Mouse (Mus musculus): Measurements from ENCODE around the gene Cpn2.

Cpn2 gene

DNA sequence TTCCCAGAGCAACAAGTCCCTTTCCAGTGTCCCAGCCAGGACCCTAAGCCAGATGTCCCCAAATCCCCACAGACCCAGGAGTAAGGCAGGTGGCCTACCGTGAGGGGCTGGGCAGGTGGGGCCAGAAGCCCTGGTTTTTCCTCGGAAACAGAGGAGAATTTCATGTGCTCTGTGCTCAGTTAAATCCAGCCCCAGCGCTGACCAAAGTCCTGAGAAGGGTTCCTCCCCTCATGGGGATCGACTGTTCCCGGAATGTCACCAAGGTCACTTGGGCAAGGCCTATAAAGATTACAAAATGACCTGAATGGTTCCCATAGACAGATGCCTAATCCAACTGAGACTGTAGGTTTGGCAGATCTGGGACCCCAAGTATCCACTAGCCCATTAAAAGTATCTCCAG is at the start of gene Cpn2:
Cpn2 (minus strand) TSS at position 141 of the 400 bp plus-strand sequence.
- no peak for DNase-seq (ENCODE audit: low read depth, low spot score)

GRCm38 (mm10) chr16:30314236-30314635 is 46.9 kb upstream of the Cpn2 start:
- peak; percentile 31 for DNase-seq (ENCODE audit: low read depth, low spot score)

GRCm38 (mm10) chr16:30310647-30311046 is 43.3 kb upstream of the Cpn2 start, which contains the start of gene Gp5:
Gene Gp5 (minus strand): TSS chr16:30310779.
- no peak for DNase-seq (ENCODE audit: low read depth, low spot score)

DNA sequence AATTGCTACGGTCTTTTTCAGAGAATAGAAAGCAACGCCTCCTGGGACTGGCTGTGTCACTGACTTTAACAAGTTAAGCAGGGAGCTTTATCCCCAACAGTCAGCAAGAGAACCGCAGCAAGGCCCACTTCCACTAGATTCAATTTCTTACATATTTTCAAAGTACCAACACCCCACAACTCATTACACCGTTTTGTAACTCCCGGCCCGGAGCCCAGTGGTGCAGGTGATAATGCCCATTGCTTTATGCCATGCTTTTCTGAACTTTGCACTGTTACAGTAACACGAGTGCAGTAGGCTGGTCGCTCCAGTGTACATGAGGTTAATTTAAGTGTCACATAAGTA is 42.8 kb upstream of the Cpn2 start:
- DNase-seq (ENCODE audit: low read depth, low spot score): no peak

GRCm38 (mm10) chr16:30309395-30310170 is 42.3 kb upstream of the Cpn2 start:
- peak; percentile 33 for DNase-seq (ENCODE audit: low read depth, low spot score)

GRCm38 (mm10) chr16:30308616-30309394 is 41.5 kb upstream of the Cpn2 start:
- DNase-seq (ENCODE audit: low read depth, low spot score): peak; percentile 78

DNA sequence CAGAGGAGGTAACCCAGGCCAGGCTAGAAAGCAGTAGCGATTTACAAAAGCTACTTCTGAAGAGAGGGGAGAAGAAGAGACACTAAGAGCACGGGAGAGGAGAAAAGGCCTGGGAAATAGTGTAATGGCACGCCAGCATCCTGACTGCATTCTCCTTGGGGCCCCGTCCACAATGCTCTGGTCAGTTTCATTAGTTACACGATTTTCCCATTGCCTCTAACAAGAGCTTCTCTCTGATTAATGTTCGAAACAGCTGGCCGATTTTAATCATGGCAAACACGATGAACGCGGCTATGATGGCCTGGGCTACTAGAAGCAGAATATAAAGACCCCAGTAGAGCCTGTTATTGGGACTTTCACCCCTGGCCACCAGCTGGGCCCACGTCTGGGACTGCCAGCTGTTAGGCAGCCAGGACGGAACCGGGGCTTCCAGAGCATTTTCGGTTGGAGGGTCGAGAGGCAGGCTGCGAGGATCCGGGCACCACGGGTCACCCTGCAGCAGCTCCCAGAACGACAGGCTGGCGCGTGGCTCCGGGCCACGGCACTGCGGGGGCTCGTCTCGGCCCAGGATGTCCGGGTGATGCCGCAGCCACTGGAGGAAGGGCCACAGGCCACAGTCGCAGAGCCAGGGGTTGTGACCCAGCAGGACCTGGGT is 40.8 kb upstream of the Cpn2 start:
- DNase-seq (ENCODE audit: low read depth, low spot score): no peak

GRCm38 (mm10) chr16:30307306-30307705 is 40.0 kb upstream of the Cpn2 start:
- no peak for DNase-seq (ENCODE audit: low read depth, low spot score)

DNA sequence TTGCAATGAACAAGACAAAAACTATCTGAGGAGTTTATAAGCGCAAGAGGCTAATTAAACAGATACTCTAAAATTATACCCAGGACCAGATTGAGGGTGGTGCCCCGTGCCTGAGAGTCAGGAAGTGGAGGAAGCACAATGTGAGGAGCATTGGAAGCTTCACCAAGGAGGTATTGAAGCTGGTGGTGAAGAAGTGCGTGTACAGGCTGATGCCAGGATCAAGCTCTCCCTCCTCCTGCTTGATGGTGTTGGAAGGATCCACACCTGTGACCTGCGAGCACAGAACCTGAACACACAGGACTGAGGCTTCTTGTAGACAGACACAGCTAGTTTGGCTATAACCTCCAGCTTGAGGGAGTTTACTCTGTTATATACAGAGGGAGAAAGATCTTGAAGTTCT is 38.8 kb upstream of the Cpn2 start:
- DNase-seq (ENCODE audit: low read depth, low spot score): no peak

DNA sequence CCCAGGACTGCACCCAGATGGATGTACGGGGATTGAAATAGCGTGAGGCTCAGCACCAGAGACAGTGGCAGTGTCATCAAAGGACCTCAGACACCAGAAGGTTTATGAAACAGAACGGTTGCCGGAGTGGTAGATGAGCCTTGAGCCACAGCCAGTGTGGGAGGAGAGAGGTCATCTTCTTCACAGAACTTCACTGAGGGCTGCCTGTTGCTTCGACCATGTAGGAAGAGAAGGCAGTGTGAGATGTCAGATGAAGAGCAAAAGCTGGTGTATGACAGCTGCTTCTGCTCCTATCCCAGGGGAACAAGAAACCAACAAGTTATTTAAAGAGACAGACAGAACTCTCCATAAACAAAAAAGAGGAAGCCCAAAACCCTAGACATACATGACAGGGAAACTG is 36.9 kb upstream of the Cpn2 start:
- DNase-seq (ENCODE audit: low read depth, low spot score): no peak

- DNase-seq (ENCODE audit: low read depth, low spot score): no peak
Observed at GRCm38 (mm10) chr16:30303411-30303810, 36.1 kb upstream of the Cpn2 start.

GRCm38 (mm10) chr16:30302686-30303085 is 35.4 kb upstream of the Cpn2 start:
- no peak for DNase-seq (ENCODE audit: low read depth, low spot score)

GRCm38 (mm10) chr16:30299711-30300277 is 32.5 kb upstream of the Cpn2 start:
- DNase-seq (ENCODE audit: low read depth, low spot score): no peak

DNA sequence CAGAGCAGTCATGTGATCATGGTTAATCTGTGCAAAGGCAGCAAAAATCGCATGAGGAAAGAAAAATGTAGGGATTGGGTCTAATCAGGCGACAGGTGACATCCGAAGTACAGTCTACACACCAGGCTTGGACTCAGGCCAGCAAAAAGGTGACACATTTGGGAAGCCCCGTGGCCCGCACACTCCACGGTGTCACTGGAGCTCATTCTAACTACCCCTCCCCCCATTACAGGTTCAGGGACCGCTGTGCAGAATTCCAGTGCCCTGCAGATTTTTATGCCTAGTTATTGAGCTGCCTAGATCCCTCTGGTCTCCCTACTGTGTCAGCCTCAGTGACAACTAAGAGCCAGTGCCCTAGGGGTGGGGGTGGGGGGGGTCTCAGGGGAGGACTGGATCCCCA is 30.2 kb upstream of the Cpn2 start:
- DNase-seq (ENCODE audit: low read depth, low spot score): no peak

DNA sequence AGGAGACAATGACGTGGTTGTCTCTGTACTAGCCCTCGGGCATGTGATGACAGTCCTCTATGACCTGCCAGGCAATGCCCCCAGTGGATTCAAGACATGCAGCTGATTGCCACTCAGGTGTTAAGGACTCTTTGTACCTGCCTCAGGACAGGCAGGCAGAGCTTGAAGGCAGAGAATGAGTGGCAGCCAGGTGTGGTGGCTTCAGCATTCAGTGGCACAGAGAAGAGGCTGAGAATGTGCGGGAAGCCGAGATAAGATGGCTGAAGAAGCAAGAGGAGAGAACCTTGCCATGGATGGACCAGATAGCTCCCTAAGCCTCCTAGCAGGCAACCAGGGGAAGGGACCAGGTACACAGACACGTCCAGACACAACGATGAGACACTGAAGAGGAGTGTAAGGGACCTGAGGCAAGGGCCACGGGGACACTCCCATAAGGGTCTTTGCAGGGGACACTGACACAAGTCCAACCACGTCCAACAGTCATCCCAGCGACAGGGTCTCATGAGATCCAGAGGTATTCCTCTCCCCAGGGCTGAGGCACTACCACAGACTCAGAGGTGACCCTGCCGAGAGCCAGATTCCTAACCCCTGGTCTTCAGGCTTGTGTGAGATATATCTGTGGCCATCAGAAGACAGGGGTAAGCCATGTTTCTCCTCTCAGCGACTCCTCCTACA is 29.4 kb upstream of the Cpn2 start:
- DNase-seq (ENCODE audit: low read depth, low spot score): no peak

- no peak for DNase-seq (ENCODE audit: low read depth, low spot score)
Observed at GRCm38 (mm10) chr16:30295106-30295505, 27.8 kb upstream of the Cpn2 start.

DNA sequence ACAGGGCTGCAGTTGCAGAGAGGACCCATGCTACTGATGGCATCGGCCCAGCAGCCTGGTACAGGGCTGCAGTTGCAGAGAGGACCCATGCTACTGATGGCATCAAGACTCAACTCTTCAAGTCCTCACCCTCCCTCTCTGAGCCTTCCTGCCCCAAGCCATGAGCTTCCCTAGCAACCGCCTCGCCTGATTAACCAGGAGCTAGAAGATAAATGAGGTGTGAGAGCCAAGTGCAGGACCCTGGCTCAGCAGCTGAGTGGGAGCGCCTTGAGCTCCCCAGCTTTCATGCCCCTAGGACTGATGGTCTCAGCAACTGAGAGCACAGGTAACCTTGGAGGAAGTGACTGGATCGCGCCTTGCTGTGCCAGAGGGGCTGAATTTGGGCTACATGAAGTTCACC is 23.1 kb upstream of the Cpn2 start:
- DNase-seq (ENCODE audit: low read depth, low spot score): no peak

GRCm38 (mm10) chr16:30285701-30286100 is 18.4 kb upstream of the Cpn2 start:
- no peak for DNase-seq (ENCODE audit: low read depth, low spot score)

DNA sequence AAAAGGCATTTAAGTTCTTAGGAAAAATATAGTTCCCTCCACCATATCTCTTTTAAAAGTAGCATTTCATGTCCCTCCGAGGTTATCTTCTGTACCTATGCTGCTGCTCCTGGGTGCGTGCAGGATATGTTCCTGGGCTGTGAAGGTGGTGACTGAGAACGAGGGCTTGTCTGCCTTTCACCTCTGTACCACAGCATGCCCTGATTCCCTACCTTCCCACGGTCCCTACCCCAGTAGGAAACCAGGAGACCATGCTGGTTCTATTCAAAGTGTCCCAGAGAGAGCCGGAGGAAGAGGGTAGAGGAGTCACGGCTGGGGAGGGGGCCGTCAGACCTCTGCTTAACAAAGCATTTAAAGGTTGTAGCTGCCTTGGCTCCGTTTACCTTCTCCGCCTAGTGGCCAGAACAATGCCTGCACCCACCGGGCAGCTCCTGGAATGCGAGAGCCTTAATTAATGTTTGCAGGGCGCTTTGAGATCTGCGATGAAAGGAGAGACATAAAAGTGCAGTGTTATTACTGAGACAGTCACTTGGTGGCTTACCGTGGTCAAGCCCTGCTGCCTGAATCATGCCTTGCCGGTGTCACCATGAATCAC is 16.5 kb upstream of the Cpn2 start:
- peak; percentile 35 for DNase-seq (ENCODE audit: low read depth, low spot score)

GRCm38 (mm10) chr16:30282844-30283495 is 15.7 kb upstream of the Cpn2 start, which contains the start of gene Lrrc15:
Gene Lrrc15 (minus strand): TSS chr16:30283256.
- no peak for DNase-seq (ENCODE audit: low read depth, low spot score)

Measured in CD4-positive helper T cell, adult 2 months (primary cell).